Mouse (Mus musculus): ENCODE results near the gene Ccl2. TPM values are rescaled to one million over a fixed set of nuclear protein-coding genes. Genes with fewer than 3 reads are reported as not detected.

The Ccl2 gene
- polyA plus RNA-seq, 1 experiment from 2014 or later, result 0.45 TPM

DNA sequence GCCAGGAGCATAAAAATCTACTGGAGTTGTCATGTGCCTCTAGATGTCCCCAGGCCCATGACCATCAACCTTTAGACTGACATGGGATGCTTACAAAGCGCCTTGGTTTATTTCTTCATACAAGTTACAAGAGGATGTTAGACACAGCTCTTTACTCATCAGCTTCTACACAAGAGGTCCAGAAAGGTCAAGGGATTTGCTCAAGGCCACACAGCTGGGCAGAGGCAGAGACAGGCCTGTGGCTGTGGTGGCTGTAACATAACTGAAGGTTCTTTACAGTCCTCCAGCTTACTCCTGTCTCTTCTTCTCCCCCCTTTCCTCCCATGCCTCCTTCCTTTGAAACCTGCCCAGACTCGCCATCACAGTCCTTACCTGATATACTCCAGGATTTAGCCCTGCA, 5.2 kb upstream of the Ccl2 start:
- 82% methylated on average over 2 of the region's 2 CpGs for WGBS
- no peak overlapping the region for H3K4me2 ChIP-seq (ENCODE audit: low read length)
- no peak overlapping the region for H3K4me3 ChIP-seq (ENCODE audit: low read length)
- H3K27ac ChIP-seq (ENCODE audit: low read depth, low read length), result no peak overlapping the region
- H3K9me3 ChIP-seq (ENCODE audit: control insufficient read depth, low read length), result no peaks in the 10 kb centered on the region
- H3K9ac ChIP-seq (ENCODE audit: low read depth, low read length), result no peak overlapping the region
- H3K27me3 ChIP-seq (replicated peaks; ENCODE audit: control insufficient read depth, insufficient read depth, low read length), result no peaks in the 10 kb centered on the region
- H3K36me3 ChIP-seq (ENCODE audit: control insufficient read depth, insufficient read depth, low read length), result no peaks in the 10 kb centered on the region
- peaks cover 4% of the 10 kb centered on the region; the same call in 1 of the 2 replicates for H3K4me1 ChIP-seq (ENCODE audit: control insufficient read depth, insufficient read depth, low read depth, low read length)
- no peak for ATAC-seq

DNA sequence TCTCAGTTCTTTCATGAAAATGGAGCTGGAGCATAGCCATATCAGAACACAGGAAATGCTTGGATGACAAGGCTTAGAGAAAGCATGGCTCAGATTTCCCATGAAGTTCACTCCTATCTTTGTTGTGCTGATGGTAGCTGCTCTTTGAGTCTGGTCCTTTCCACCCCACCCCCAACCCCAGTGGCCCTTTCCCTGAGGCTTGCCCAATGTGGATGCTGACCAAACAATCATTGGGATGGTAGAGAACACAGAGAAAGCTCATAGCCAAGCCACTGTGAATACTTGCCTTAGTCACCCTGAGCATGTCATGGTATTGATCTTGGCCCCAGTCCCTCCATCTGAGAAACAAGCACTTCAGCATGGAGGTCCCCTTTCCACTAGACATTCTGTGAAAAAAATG, 3.2 kb upstream of the Ccl2 start:
- Histone ChIP-seq H3K4me2 (ENCODE audit: low read length) (no peak overlapping the region), H3K27me3 (replicated peaks; ENCODE audit: control insufficient read depth, insufficient read depth, low read length) (no peaks in the 10 kb centered on the region), H3K9ac (ENCODE audit: low read depth, low read length) (no peak overlapping the region), H3K27ac (ENCODE audit: low read depth, low read length) (no peak overlapping the region), H3K4me1 (ENCODE audit: control insufficient read depth, insufficient read depth, low read depth, low read length) (peaks cover 4% of the 10 kb centered on the region; the same call in 1 of the 2 replicates), H3K9me3 (ENCODE audit: control insufficient read depth, low read length) (no peaks in the 10 kb centered on the region), H3K4me3 (ENCODE audit: low read length) (no peak overlapping the region), H3K36me3 (ENCODE audit: control insufficient read depth, insufficient read depth, low read length) (no peaks in the 10 kb centered on the region)
- no peak for ATAC-seq

DNA sequence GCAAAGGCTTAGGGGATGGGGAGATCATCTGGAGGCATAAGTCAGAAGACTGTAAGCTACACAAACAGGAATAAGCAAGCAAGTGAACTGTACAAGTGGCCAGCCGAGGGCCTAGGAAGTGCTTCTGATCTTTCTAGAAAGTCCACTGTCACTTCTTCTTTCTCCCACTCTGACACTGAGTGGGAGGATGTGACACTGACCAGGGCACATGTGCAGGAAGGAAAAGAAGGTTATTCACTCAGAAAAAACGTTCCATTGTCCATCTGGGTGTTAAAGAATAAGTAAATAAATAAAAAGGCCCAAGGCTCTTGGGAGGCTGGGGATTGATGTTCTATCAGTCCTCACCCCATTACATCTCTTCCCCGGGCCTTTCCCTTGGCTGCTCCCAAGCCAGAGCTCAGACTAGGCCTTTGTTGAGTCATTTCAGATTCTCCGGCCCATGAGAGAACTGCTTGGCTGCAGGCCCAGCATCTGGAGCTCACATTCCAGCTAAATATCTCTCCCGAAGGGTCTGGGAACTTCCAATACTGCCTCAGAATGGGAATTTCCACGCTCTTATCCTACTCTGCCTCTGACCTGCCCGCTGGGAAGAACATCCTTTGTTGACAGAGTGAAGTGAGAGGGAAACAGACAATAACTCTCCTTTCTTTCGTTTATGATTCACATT, 2.6 kb upstream of the Ccl2 start:
- ATAC-seq, result no peak
- no peaks in the 10 kb centered on the region for H3K9me3 ChIP-seq (ENCODE audit: control insufficient read depth, low read length)
- H3K4me1 ChIP-seq (ENCODE audit: control insufficient read depth, insufficient read depth, low read depth, low read length), result peaks cover 4% of the 10 kb centered on the region; the same call in 1 of the 2 replicates
- 31% methylated on average over 8 of the region's 8 CpGs for WGBS
- H3K27ac ChIP-seq (ENCODE audit: low read depth, low read length), result peak overlapping the region; percentile 30; the same call in 1 of the 2 replicates
- no peaks in the 10 kb centered on the region for H3K36me3 ChIP-seq (ENCODE audit: control insufficient read depth, insufficient read depth, low read length)
- no peaks in the 10 kb centered on the region for H3K27me3 ChIP-seq (replicated peaks; ENCODE audit: control insufficient read depth, insufficient read depth, low read length)
- H3K4me2 ChIP-seq (ENCODE audit: low read length), result no peak overlapping the region
- no peak overlapping the region for H3K9ac ChIP-seq (ENCODE audit: low read depth, low read length)
- no peak overlapping the region for H3K4me3 ChIP-seq (ENCODE audit: low read length)

- Histone ChIP-seq H3K4me3 (ENCODE audit: low read length) (no peak overlapping the region), H3K4me1 (ENCODE audit: control insufficient read depth, insufficient read depth, low read depth, low read length) (peaks cover 4% of the 10 kb centered on the region; the same call in 1 of the 2 replicates), H3K4me2 (ENCODE audit: low read length) (no peak overlapping the region), H3K27me3 (replicated peaks; ENCODE audit: control insufficient read depth, insufficient read depth, low read length) (no peaks in the 10 kb centered on the region), H3K27ac (ENCODE audit: low read depth, low read length) (no peak overlapping the region), H3K9me3 (ENCODE audit: control insufficient read depth, low read length) (no peaks in the 10 kb centered on the region), H3K36me3 (ENCODE audit: control insufficient read depth, insufficient read depth, low read length) (no peaks in the 10 kb centered on the region), H3K9ac (ENCODE audit: low read depth, low read length) (no peak overlapping the region)
- WGBS, result 91% methylated on average over 7 of the region's 7 CpGs
- ATAC-seq, result no peak
Measured at GRCm38 (mm10) chr11:82034446-82034845, 925 bp upstream of the Ccl2 start.

DNA sequence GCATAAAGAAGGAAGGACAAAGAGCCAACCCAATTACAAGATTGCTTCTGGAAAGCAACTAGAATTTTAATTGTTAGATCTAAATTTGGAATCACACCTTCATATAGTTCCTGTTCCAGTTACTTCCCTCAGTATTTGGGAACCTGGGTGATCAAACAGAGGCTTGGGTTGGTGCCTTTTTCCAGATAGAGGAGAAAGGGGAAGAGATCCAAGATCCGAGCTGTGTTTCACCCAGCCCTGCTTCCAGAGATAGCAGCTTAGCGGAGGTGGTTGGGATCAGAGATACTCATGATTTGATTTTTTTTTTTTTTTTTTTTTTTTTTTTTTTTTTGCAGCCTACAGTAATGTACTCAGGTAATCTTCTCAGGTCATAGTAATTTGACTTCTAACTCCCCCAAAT, 486 bp downstream of the Ccl2 start:
- Histone ChIP-seq H3K4me2 (ENCODE audit: low read length) (no peak overlapping the region), H3K27me3 (replicated peaks; ENCODE audit: control insufficient read depth, insufficient read depth, low read length) (no peaks in the 10 kb centered on the region), H3K4me3 (ENCODE audit: low read length) (no peak overlapping the region), H3K36me3 (ENCODE audit: control insufficient read depth, insufficient read depth, low read length) (no peaks in the 10 kb centered on the region), H3K9ac (ENCODE audit: low read depth, low read length) (no peak overlapping the region), H3K9me3 (ENCODE audit: control insufficient read depth, low read length) (no peaks in the 10 kb centered on the region), H3K27ac (ENCODE audit: low read depth, low read length) (no peak overlapping the region), H3K4me1 (ENCODE audit: control insufficient read depth, insufficient read depth, low read depth, low read length) (peaks cover 4% of the 10 kb centered on the region; the same call in 1 of the 2 replicates)
- 90% methylated on average over 2 of the region's 2 CpGs for WGBS
- ATAC-seq, result no peak

GRCm38 (mm10) chr11:82038535-82038934, 3.2 kb downstream of the Ccl2 start, which contains the start of gene Gm17268:
Gene Gm17268, minus strand, starts transcription at chr11:82038562.
- Histone ChIP-seq H3K4me3 (ENCODE audit: low read length) (no peak within 1 kb of the TSS), H3K36me3 (ENCODE audit: control insufficient read depth, insufficient read depth, low read length) (no peaks in the 10 kb centered on the region), H3K4me2 (ENCODE audit: low read length) (no peak within 1 kb of the TSS), H3K27me3 (replicated peaks; ENCODE audit: control insufficient read depth, insufficient read depth, low read length) (no peaks in the 10 kb centered on the region), H3K27ac (ENCODE audit: low read depth, low read length) (no peak within 1 kb of the TSS), H3K9ac (ENCODE audit: low read depth, low read length) (no peak within 1 kb of the TSS), H3K9me3 (ENCODE audit: control insufficient read depth, low read length) (no peaks in the 10 kb centered on the region), H3K4me1 (ENCODE audit: control insufficient read depth, insufficient read depth, low read depth, low read length) (no peaks in the 10 kb centered on the region)
- ATAC-seq, result no peak
- 62% methylated on average over 2 of the region's 2 CpGs for WGBS

GRCm38 (mm10) chr11:82039132-82039660, 3.8 kb downstream of the Ccl2 start:
- no peak overlapping the region for H3K4me3 ChIP-seq (ENCODE audit: low read length)
- H3K4me1 ChIP-seq (ENCODE audit: control insufficient read depth, insufficient read depth, low read depth, low read length), result no peaks in the 10 kb centered on the region
- H3K9me3 ChIP-seq (ENCODE audit: control insufficient read depth, low read length), result no peaks in the 10 kb centered on the region
- WGBS, result 75% methylated on average over 3 of the region's 3 CpGs
- ATAC-seq, result no peak
- no peak overlapping the region for H3K4me2 ChIP-seq (ENCODE audit: low read length)
- no peaks in the 10 kb centered on the region for H3K36me3 ChIP-seq (ENCODE audit: control insufficient read depth, insufficient read depth, low read length)
- no peak overlapping the region for H3K27ac ChIP-seq (ENCODE audit: low read depth, low read length)
- no peak overlapping the region for H3K9ac ChIP-seq (ENCODE audit: low read depth, low read length)
- H3K27me3 ChIP-seq (replicated peaks; ENCODE audit: control insufficient read depth, insufficient read depth, low read length), result no peaks in the 10 kb centered on the region

DNA sequence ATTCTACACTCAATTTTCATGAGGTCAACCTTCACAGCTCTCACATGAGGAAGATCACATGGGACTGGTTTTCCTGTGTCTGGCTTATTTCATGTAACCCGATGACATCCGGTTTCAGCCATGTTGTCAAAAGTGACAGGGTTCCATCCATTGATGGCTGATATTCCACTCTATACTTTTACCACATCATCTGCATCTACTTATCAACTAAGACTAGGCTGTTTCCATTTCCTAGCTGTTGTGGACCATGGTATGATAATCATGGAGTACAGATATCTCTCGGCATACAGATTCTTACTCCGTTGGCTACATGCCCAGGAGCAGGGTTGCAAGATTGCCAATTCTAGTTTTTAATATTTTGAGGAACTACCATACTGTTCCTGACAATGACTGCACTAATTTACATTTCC, 6.3 kb downstream of the Ccl2 start:
- ATAC-seq, result no peak
- Histone ChIP-seq H3K9me3 (ENCODE audit: control insufficient read depth, low read length) (no peaks in the 10 kb centered on the region), H3K4me3 (ENCODE audit: low read length) (no peak overlapping the region), H3K4me2 (ENCODE audit: low read length) (no peak overlapping the region), H3K36me3 (ENCODE audit: control insufficient read depth, insufficient read depth, low read length) (no peaks in the 10 kb centered on the region), H3K27ac (ENCODE audit: low read depth, low read length) (no peak overlapping the region), H3K4me1 (ENCODE audit: control insufficient read depth, insufficient read depth, low read depth, low read length) (no peaks in the 10 kb centered on the region), H3K27me3 (replicated peaks; ENCODE audit: control insufficient read depth, insufficient read depth, low read length) (no peaks in the 10 kb centered on the region), H3K9ac (ENCODE audit: low read depth, low read length) (no peak overlapping the region)
- 83% methylated on average over 4 of the region's 4 CpGs for WGBS

- no peaks in the 10 kb centered on the region for H3K4me1 ChIP-seq (ENCODE audit: control insufficient read depth, insufficient read depth, low read depth, low read length)
- 59% methylated on average over 3 of the region's 3 CpGs for WGBS
Measured at GRCm38 (mm10) chr11:82045471-82045870, 10.1 kb downstream of the Ccl2 start, which contains the start of gene Ccl7. Gene Ccl7, plus strand, starts transcription at chr11:82045712.

More at GRCm38 (mm10) chr11:82045471-82045870, 10.1 kb downstream of the Ccl2 start, which contains the start of gene Ccl7:
- ATAC-seq, result no peak
- Histone ChIP-seq H3K27ac (ENCODE audit: low read depth, low read length) (no peak within 1 kb of the TSS), H3K9me3 (ENCODE audit: control insufficient read depth, low read length) (no peaks in the 10 kb centered on the region), H3K27me3 (replicated peaks; ENCODE audit: control insufficient read depth, insufficient read depth, low read length) (no peaks in the 10 kb centered on the region), H3K4me2 (ENCODE audit: low read length) (no peak within 1 kb of the TSS), H3K9ac (ENCODE audit: low read depth, low read length) (no peak within 1 kb of the TSS; the same call in 1 of the 2 replicates), H3K36me3 (ENCODE audit: control insufficient read depth, insufficient read depth, low read length) (no peaks in the 10 kb centered on the region), H3K4me3 (ENCODE audit: low read length) (no peak within 1 kb of the TSS)

Measured in hindbrain, embryonic 16.5 days (tissue).